ENCODE assay signal across 8 mouse cellular contexts in genomic region chr3:94581793-94582455, GRCm38 (mm10). TPM values are rescaled to one million over a fixed set of nuclear protein-coding genes. Genes with fewer than 3 reads are reported as not detected.
DNase-seq lines count a peak whose midpoint lies in the region; ATAC-seq and TF ChIP-seq lines count a peak whose summit lies in the region.

No protein-coding gene starts in this region.

- peak; percentile 79 for ATAC-seq in kidney, postnatal 0 days (replicated peaks; ENCODE audit: low FRiP score, low read depth)
- ATAC-seq in erythroid progenitor cell, adult 5-6 weeks (replicated peaks; ENCODE audit: low FRiP score, poor library complexity, severe bottlenecking): peak; percentile 59; the same call in 1 of the 2 replicates
- ATAC-seq in limb, embryonic 14.5 days (ENCODE audit: low FRiP score, low read depth): peak; percentile 84

- no peak for TF ChIP-seq CTCF in kidney, postnatal 0 days (IDR thresholded peaks at IDR 0.05; ENCODE audit: low read depth)
- no peak for TF ChIP-seq CTCF in olfactory bulb, adult 2 months (IDR thresholded peaks at IDR 0.05; ENCODE audit: insufficient read depth, low read depth, low read length)

- no peaks in the 10 kb centered on the region for H3K9me3 ChIP-seq in kidney, postnatal 0 days (replicated peaks; ENCODE audit: low read length)
- H3K9me3 ChIP-seq in limb, embryonic 14.5 days (ENCODE audit: control insufficient read depth, low read length): no peaks in the 10 kb centered on the region

- H3K9ac ChIP-seq in kidney, postnatal 0 days (ENCODE audit: low read depth, low read length): peak overlapping the region; percentile 87
- H3K9ac ChIP-seq in limb, embryonic 14.5 days (ENCODE audit: low read depth, low read length, severe bottlenecking): peak overlapping the region; percentile 89

- peak; percentile 58 for DNase-seq in kidney, postnatal 0 days (ENCODE audit: low spot score)
- no peak for DNase-seq in kidney, adult 8-10 months
- peak; percentile 31 for DNase-seq in MEL-GATA-1-ER (ENCODE audit: extremely low read depth, low read depth)
- DNase-seq in limb, embryonic 14.5 days (ENCODE audit: low spot score): peak; percentile 52
- DNase-seq in cerebellum, postnatal 36 days: no peak
- no peak for DNase-seq in kidney, adult 11 months

- peak overlapping the region; percentile 86 for H3K4me2 ChIP-seq in kidney, postnatal 0 days (ENCODE audit: low read length)
- H3K4me2 ChIP-seq in limb, embryonic 14.5 days (replicated peaks; ENCODE audit: low read depth, low read length, severe bottlenecking): peak overlapping the region; percentile 85

- no peaks in the 10 kb centered on the region for H3K36me3 ChIP-seq in kidney, postnatal 0 days (ENCODE audit: insufficient read depth, low read length)
- H3K36me3 ChIP-seq in limb, embryonic 14.5 days (ENCODE audit: control insufficient read depth, insufficient read depth, low read length): no peaks in the 10 kb centered on the region

- under 1% methylated on average over 40 of the region's 48 CpGs for WGBS in kidney, postnatal 0 days
- WGBS in limb, embryonic 14.5 days: 2% methylated on average over 22 of the region's 48 CpGs
- under 1% methylated on average over 48 of the region's 48 CpGs for WGBS in olfactory bulb, adult 2 months

- H3K4me1 ChIP-seq in kidney, postnatal 0 days (replicated peaks; ENCODE audit: insufficient read depth, low read length): peaks cover 11% of the 10 kb centered on the region
- peaks cover 12% of the 10 kb centered on the region for H3K4me1 ChIP-seq in limb, embryonic 14.5 days (ENCODE audit: control insufficient read depth, insufficient read depth, low read length)
- peaks cover 2% of the 10 kb centered on the region; the same call in 1 of the 2 replicates for H3K4me1 ChIP-seq in olfactory bulb, adult 2 months (ENCODE audit: control insufficient read depth, insufficient read depth, low read length)

- H3K27me3 ChIP-seq in kidney, postnatal 0 days (ENCODE audit: insufficient read depth, low read length): no peaks in the 10 kb centered on the region
- H3K27me3 ChIP-seq in limb, embryonic 14.5 days (ENCODE audit: control insufficient read depth, insufficient read depth, low read length): no peaks in the 10 kb centered on the region

- TF ChIP-seq POLR2A in limb, embryonic 14.5 days (IDR thresholded peaks at IDR 0.05; ENCODE audit: borderline replicate concordance, extremely low read depth, insufficient read depth, insufficient read length): no peak
- TF ChIP-seq POLR2A in olfactory bulb, adult 2 months (IDR thresholded peaks at IDR 0.05; ENCODE audit: insufficient read depth, low read depth, low read length): no peak

- peak overlapping the region; percentile 72 for H3K4me3 ChIP-seq in kidney, postnatal 0 days (replicated peaks; ENCODE audit: low read depth, low read length)
- peak overlapping the region; percentile 89 for H3K4me3 ChIP-seq in limb, embryonic 14.5 days (replicated peaks; ENCODE audit: low read length)
- H3K4me3 ChIP-seq in olfactory bulb, adult 2 months (ENCODE audit: insufficient read depth, low read depth, low read length): peak overlapping the region; percentile 84

- H3K27ac ChIP-seq in kidney, postnatal 0 days: peak overlapping the region; percentile 74
- H3K27ac ChIP-seq in limb, embryonic 14.5 days (replicated peaks; ENCODE audit: low read depth, low read length): peak overlapping the region; percentile 85
- peak overlapping the region; percentile 73; the same call in 1 of the 2 replicates for H3K27ac ChIP-seq in olfactory bulb, adult 2 months (ENCODE audit: insufficient read depth, low read depth, low read length)

RNA-seq across cellular contexts. Expression of gene Snx27, which starts 0.6 kb away (rescaled TPM):
- 33.4 and 39.1 TPM in 2 replicates for polyA plus RNA-seq in kidney, postnatal 0 days (2015; fragmentation: Nextera tagmentation; extraction: Ambion mirVana)
- 14.8 and 27.2 TPM in 2 replicates for total RNA-seq in erythroid progenitor cell, adult 5-6 weeks (2015; ENCODE audit: low replicate concordance)
- total RNA-seq in erythroid progenitor cell, adult 5-6 weeks (2017; ENCODE audit: low replicate concordance): 10.0 and 11.8 TPM in 2 replicates
- polyA plus RNA-seq in limb, embryonic 14.5 days (2012; rRNA removed): 22.5 and 24.3 TPM in 2 replicates
- 37.2 and 43.0 TPM in 2 replicates for polyA plus RNA-seq in limb, embryonic 14.5 days (2014; fragmentation: Nextera tagmentation; extraction: Ambion mirVana)
- not detected in 2 replicates for polyA plus RNA-seq in olfactory bulb, adult 2 months (2012; ENCODE audit: insufficient read depth, insufficient read length, low replicate concordance, missing spikeins)

Comparison
In these comparisons a context has a peak if more than half of its experiments do, and no peak if none do; other contexts are left out.
1. DNase-seq: peak in kidney, postnatal 0 days (single experiment), MEL-GATA-1-ER (single experiment) and limb, embryonic 14.5 days (single experiment); none in kidney, adult 8-10 months (0 of 2), cerebellum, postnatal 36 days (0 of 2) and kidney, adult 11 months (single experiment).
2. Peak in every context shown above with its lines, with median percentiles within 50 percentile points of each other: ATAC-seq, H3K27ac ChIP-seq and H3K4me3 ChIP-seq.